Mouse (Mus musculus): ENCODE results near the gene Akap2. TPM values are rescaled to one million over a fixed set of nuclear protein-coding genes. Genes with fewer than 3 reads are reported as not detected.

Akap2 gene
- 18.9 TPM for total RNA-seq (2023)

GRCm38 (mm10) chr4:57717354-57717753 lies at the start of gene Akap2:
Gene Akap2, plus strand, starts transcription at chr4:57717657.

GRCm38 (mm10) chr4:57916201-57916661 lies 198.8 kb downstream of the Akap2 start, which contains the start of gene D630039A03Rik:
Gene D630039A03Rik, minus strand, starts transcription at chr4:57916297.

Other genes with a start within 250 kb of the Akap2 start
- 1.3 TPM for gene Pakap, start 149.5 kb upstream of the Akap2 start, total RNA-seq (2023)
- gene D630039A03Rik, start 198.6 kb downstream of the Akap2 start, total RNA-seq (2023): 1.2 TPM
- 46.8 TPM for gene Txn1, start 238.8 kb downstream of the Akap2 start, total RNA-seq (2023)

Data from CD4-positive naive resting alpha-beta T cell, adult 76 days (primary cell).